Mouse (Mus musculus): Measurements from ENCODE around the gene Rbm18.

The Rbm18 gene

GRCm38 (mm10) chr2:36067132-36067531 is 69.4 kb downstream of the Rbm18 start:
- no peak for DNase-seq
